Mouse (Mus musculus): ENCODE measurements around the gene Luc7l. TPM values are rescaled to one million over a fixed set of nuclear protein-coding genes. Genes with fewer than 3 reads are reported as not detected.

Gene Luc7l
- total and polyA plus RNA-seq, 3 experiments = 58.4 to 59.2 TPM; not detected in 1

Other genes with a start within 250 kb of the Luc7l start
- gene Rab11fip3, start 183.3 kb upstream of the Luc7l start, total RNA-seq (2012; rRNA removed) = 3.1 and 3.2 TPM in 2 replicates
- 10 to 100 TPM in 1 of 2 experiments, not detected in 1; 18.9 TPM for gene Rab11fip3, start 183.3 kb upstream of the Luc7l start, polyA plus RNA-seq (2012; ENCODE audit: insufficient read depth in 1 of 2, insufficient read length in 2 of 2, low read depth in 1 of 2, low replicate concordance in 2 of 2, missing spikeins in 1 of 2)
- 6.5 TPM in 2 replicates for gene Decr2, start 162.6 kb upstream of the Luc7l start, total RNA-seq (2012; rRNA removed)
- 10 to 100 TPM in 1 of 2 experiments, not detected in 1; 11.3 TPM for gene Decr2, start 162.6 kb upstream of the Luc7l start, polyA plus RNA-seq (2012; ENCODE audit: insufficient read depth in 1 of 2, insufficient read length in 2 of 2, low read depth in 1 of 2, low replicate concordance in 2 of 2, missing spikeins in 1 of 2)
- 89.1 and 115 TPM in 2 replicates for gene Nme4, start 157.3 kb upstream of the Luc7l start, total RNA-seq (2012; rRNA removed)
- gene Nme4, start 157.3 kb upstream of the Luc7l start, polyA plus RNA-seq (2012; ENCODE audit: insufficient read depth in 1 of 2, insufficient read length in 2 of 2, low read depth in 1 of 2, low replicate concordance in 2 of 2, missing spikeins in 1 of 2) = 100 to 1,000 TPM; 125 to 430 TPM
- 4.4 and 4.7 TPM in 2 replicates for gene Tmem8, start 139.6 kb upstream of the Luc7l start, total RNA-seq (2012; rRNA removed)
- gene Tmem8, start 139.6 kb upstream of the Luc7l start, polyA plus RNA-seq (2012; ENCODE audit: insufficient read depth in 1 of 2, insufficient read length in 2 of 2, low read depth in 1 of 2, low replicate concordance in 2 of 2, missing spikeins in 1 of 2) = 10 to 100 TPM in 1 of 2 experiments, not detected in 1; 16.7 TPM
- 164 and 165 TPM in 2 replicates for gene Mrpl28, start 129.4 kb upstream of the Luc7l start, total RNA-seq (2012; rRNA removed)
- gene Mrpl28, start 129.4 kb upstream of the Luc7l start, polyA plus RNA-seq (2012; ENCODE audit: insufficient read depth in 1 of 2, insufficient read length in 2 of 2, low read depth in 1 of 2, low replicate concordance in 2 of 2, missing spikeins in 1 of 2) = 100 to 1,000 TPM; 148 to 174 TPM
- gene Axin1, start 114.2 kb upstream of the Luc7l start, total RNA-seq (2012; rRNA removed) = 32.1 and 33.5 TPM in 2 replicates
- gene Axin1, start 114.2 kb upstream of the Luc7l start, polyA plus RNA-seq (2012; ENCODE audit: insufficient read depth in 1 of 2, insufficient read length in 2 of 2, low read depth in 1 of 2, low replicate concordance in 2 of 2, missing spikeins in 1 of 2) = 10 to 100 TPM in 1 of 2 experiments, not detected in 1; 54.2 TPM
- 11.2 and 12.5 TPM in 2 replicates for gene Pdia2, start 53.8 kb upstream of the Luc7l start, total RNA-seq (2012; rRNA removed)
- 10 to 100 TPM in 1 of 2 experiments, not detected in 1; 13.6 TPM for gene Pdia2, start 53.8 kb upstream of the Luc7l start, polyA plus RNA-seq (2012; ENCODE audit: insufficient read depth in 1 of 2, insufficient read length in 2 of 2, low read depth in 1 of 2, low replicate concordance in 2 of 2, missing spikeins in 1 of 2)
- 8.5 and 11.4 TPM in 2 replicates for gene Rgs11, start 49.9 kb upstream of the Luc7l start, total RNA-seq (2012; rRNA removed)
- gene Rgs11, start 49.9 kb upstream of the Luc7l start, polyA plus RNA-seq (2012; ENCODE audit: insufficient read depth in 1 of 2, insufficient read length in 2 of 2, low read depth in 1 of 2, low replicate concordance in 2 of 2, missing spikeins in 1 of 2) = 10 to 100 TPM in 1 of 2 experiments, not detected in 1; 32.6 TPM
- gene Arhgdig, start 45.1 kb upstream of the Luc7l start, total RNA-seq (2012; rRNA removed) = 75.7 and 76.3 TPM in 2 replicates
- 10 to 100 TPM in 1 of 2 experiments, not detected in 1; 97.0 TPM for gene Arhgdig, start 45.1 kb upstream of the Luc7l start, polyA plus RNA-seq (2012; ENCODE audit: insufficient read depth in 1 of 2, insufficient read length in 2 of 2, low read depth in 1 of 2, low replicate concordance in 2 of 2, missing spikeins in 1 of 2)
- gene Fam234a, start 8.7 kb upstream of the Luc7l start, total RNA-seq (2012; rRNA removed) = not detected in 2 replicates
- under 1 TPM in 1 of 2 experiments, not detected in 1; 0.10 TPM for gene Fam234a, start 8.7 kb upstream of the Luc7l start, polyA plus RNA-seq (2012; ENCODE audit: insufficient read depth in 1 of 2, insufficient read length in 2 of 2, low read depth in 1 of 2, low replicate concordance in 2 of 2, missing spikeins in 1 of 2)
- gene Neurl1b, start 161.9 kb downstream of the Luc7l start, total RNA-seq (2012; rRNA removed) = 0.12 and 0.13 TPM in 2 replicates
- under 1 TPM in 1 of 2 experiments, not detected in 1; 0.28 TPM for gene Neurl1b, start 161.9 kb downstream of the Luc7l start, polyA plus RNA-seq (2012; ENCODE audit: insufficient read depth in 1 of 2, insufficient read length in 2 of 2, low read depth in 1 of 2, low replicate concordance in 2 of 2, missing spikeins in 1 of 2)

Data from MEL (cell line).